Mouse (Mus musculus): Measurements from ENCODE around the gene Oxtr. TPM values are rescaled to one million over a fixed set of nuclear protein-coding genes. Genes with fewer than 3 reads are reported as not detected.

The Oxtr gene
- 0.02 TPM in 1 of 2 replicates, not detected in the other for polyA plus RNA-seq (2015; fragmentation: Nextera tagmentation; extraction: Ambion mirVana)

DNA sequence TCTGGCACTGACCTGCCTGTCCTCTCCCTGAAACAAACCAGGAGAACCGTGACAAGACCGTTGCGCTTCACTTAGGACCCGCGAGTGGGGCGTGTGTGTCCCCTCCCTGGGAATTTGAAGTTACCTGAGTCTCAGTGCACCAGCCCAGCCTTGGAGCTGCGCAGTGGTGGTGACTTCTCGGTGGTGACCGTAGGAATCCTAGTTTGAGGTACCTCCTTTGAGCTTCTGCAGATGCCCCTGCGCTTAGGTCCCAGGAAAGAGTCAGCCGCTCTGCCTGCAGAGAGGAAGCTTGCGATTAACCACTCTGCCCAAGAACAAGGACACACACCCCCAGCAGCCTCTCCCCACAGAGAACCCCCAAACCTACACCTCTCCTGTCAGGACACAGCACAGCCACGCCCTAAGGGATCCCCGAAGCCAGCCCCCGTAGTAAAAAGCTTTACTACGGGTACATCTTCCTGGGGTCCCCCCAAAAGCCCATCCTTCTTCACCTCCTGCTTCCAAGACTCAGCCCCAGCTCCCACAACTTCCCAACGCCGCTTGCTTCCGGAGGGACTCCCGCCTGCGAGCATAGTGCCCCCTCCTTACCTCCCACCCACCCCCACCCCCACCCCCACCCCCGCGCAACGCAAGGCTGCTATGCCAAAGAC lies at the start of gene Oxtr:
Oxtr (minus strand) TSS at position 34 of the 650 bp plus-strand sequence.
- Histone ChIP-seq H3K9ac (replicated peaks) (no peak within 1 kb of the TSS), H3K27ac (ENCODE audit: low read depth) (no peak within 1 kb of the TSS), H3K4me3 (ENCODE audit: low read depth, low read length) (peak within 1 kb of the TSS; percentile 21), H3K27me3 (ENCODE audit: insufficient read depth, low read length) (peaks cover 43% of the 10 kb centered on the region), H3K36me3 (replicated peaks; ENCODE audit: insufficient read depth, low read length) (no peaks in the 10 kb centered on the region), H3K4me2 (ENCODE audit: low read depth, low read length) (peak within 1 kb of the TSS; percentile 59), H3K9me3 (ENCODE audit: low read length) (no peaks in the 10 kb centered on the region), H3K4me1 (ENCODE audit: insufficient read depth) (0 out of 2 replicates have a peak, but pooled peaks cover 3% of the 10 kb centered on the region)
- DNase-seq, result no peak
- TF ChIP-seq EP300 (IDR thresholded peaks at IDR 0.05; ENCODE audit: low read depth) (no peak), CTCF (IDR thresholded peaks at IDR 0.05; ENCODE audit: low read depth) (no peak)
- 3% methylated on average over 24 of the region's 24 CpGs for WGBS (ENCODE audit: insufficient replicate concordance)
- ATAC-seq, result no peak

DNA sequence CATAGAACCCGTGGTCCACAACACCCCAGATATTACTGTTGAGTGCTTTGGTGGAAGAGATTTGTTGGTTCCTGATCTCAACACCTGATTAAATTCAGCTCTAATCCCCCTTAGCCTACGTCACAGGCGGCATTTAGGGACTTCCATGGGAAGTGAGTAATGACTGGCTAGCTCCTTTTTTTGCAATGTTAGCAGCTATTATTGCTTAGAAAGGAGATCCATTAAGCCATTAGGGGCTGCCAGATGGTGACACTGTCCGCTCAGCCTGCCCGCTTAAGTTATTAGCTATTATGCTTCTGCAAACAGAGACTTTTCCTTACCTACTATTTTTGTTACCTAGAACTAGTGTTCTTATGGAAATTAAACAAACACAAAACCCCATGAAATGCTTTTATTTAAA lies 35.7 kb upstream of the Oxtr start:
- Histone ChIP-seq H3K9ac (replicated peaks) (no peak overlapping the region), H3K9me3 (ENCODE audit: low read length) (no peaks in the 10 kb centered on the region), H3K27ac (ENCODE audit: low read depth) (no peak overlapping the region), H3K4me1 (ENCODE audit: insufficient read depth) (no peaks in the 10 kb centered on the region), H3K4me3 (ENCODE audit: low read depth, low read length) (no peak overlapping the region), H3K27me3 (ENCODE audit: insufficient read depth, low read length) (no peaks in the 10 kb centered on the region), H3K36me3 (replicated peaks; ENCODE audit: insufficient read depth, low read length) (no peaks in the 10 kb centered on the region), H3K4me2 (ENCODE audit: low read depth, low read length) (no peak overlapping the region)
- TF ChIP-seq EP300 (IDR thresholded peaks at IDR 0.05; ENCODE audit: low read depth) (no peak), CTCF (IDR thresholded peaks at IDR 0.05; ENCODE audit: low read depth) (no peak)
- ATAC-seq, result no peak
- 75% methylated on average over 5 of the region's 5 CpGs for WGBS (ENCODE audit: insufficient replicate concordance)
- DNase-seq, result no peak

DNA sequence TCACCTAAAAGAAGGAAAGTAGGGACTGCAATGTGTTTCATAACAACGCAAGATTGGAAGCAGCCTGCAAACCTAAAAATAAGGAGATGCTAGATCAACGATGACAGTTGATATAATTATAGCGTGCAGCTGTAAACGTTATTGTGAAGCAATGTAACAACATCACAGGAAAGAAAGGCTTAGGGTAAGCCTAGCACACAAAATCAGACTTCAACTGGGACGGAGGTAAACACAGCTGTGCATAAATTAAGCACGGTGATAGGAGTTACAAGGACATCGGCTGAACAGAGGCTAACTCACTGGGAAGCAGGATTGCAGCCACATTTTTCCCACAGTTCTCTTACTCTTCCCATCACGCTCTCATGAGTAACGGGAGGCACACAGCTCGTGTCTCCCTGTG lies 34.7 kb upstream of the Oxtr start:
- no peak overlapping the region for H3K9ac ChIP-seq (replicated peaks)
- ATAC-seq (no peak), DNase-seq (no peak)
- no peaks in the 10 kb centered on the region for H3K36me3 ChIP-seq (replicated peaks; ENCODE audit: insufficient read depth, low read length)
- no peak overlapping the region for H3K4me3 ChIP-seq (ENCODE audit: low read depth, low read length)
- WGBS (ENCODE audit: insufficient replicate concordance), result 67% methylated on average over 10 of the region's 10 CpGs
- H3K4me1 ChIP-seq (ENCODE audit: insufficient read depth), result no peaks in the 10 kb centered on the region
- H3K27ac ChIP-seq (ENCODE audit: low read depth), result no peak overlapping the region
- no peaks in the 10 kb centered on the region for H3K9me3 ChIP-seq (ENCODE audit: low read length)
- no peak overlapping the region for H3K4me2 ChIP-seq (ENCODE audit: low read depth, low read length)
- no peak for TF ChIP-seq CTCF (IDR thresholded peaks at IDR 0.05; ENCODE audit: low read depth)
- TF ChIP-seq EP300 (IDR thresholded peaks at IDR 0.05; ENCODE audit: low read depth), result no peak
- H3K27me3 ChIP-seq (ENCODE audit: insufficient read depth, low read length), result no peaks in the 10 kb centered on the region

- Histone ChIP-seq H3K9me3 (ENCODE audit: low read length) (no peaks in the 10 kb centered on the region), H3K27me3 (ENCODE audit: insufficient read depth, low read length) (no peaks in the 10 kb centered on the region), H3K4me3 (ENCODE audit: low read depth, low read length) (no peak overlapping the region), H3K4me1 (ENCODE audit: insufficient read depth) (no peaks in the 10 kb centered on the region), H3K4me2 (ENCODE audit: low read depth, low read length) (no peak overlapping the region), H3K9ac (replicated peaks) (no peak overlapping the region), H3K36me3 (replicated peaks; ENCODE audit: insufficient read depth, low read length) (no peaks in the 10 kb centered on the region), H3K27ac (ENCODE audit: low read depth) (no peak overlapping the region)
- TF ChIP-seq CTCF (IDR thresholded peaks at IDR 0.05; ENCODE audit: low read depth) (no peak), EP300 (IDR thresholded peaks at IDR 0.05; ENCODE audit: low read depth) (no peak)
- ATAC-seq, result no peak
- DNase-seq, result no peak
- WGBS (ENCODE audit: insufficient replicate concordance), result 47% methylated on average over 3 of the region's 3 CpGs
Observed at GRCm38 (mm10) chr6:112517991-112518390, 28.2 kb upstream of the Oxtr start.

DNA sequence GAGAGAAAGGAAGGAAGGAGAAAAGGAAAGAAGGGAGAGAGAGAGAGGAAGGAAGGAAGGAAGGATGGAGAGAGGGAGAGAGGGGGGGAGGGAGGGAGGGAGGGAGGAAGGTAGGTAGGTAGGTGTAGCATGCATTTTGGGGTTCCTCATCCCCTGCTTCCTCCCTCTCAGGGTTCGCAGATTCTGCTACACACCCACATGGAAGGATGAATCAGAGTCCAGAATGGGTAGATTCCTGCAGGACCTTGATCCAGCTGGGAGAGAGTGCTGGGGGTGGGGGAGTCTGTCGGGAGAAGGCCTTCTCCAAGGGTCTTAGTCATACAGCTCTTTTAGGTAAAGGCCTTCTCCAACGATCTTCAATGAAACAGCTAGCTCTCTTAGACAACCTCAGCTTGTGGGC lies 27.8 kb upstream of the Oxtr start:
- ATAC-seq (no peak), DNase-seq (no peak)
- no peak overlapping the region for H3K4me2 ChIP-seq (ENCODE audit: low read depth, low read length)
- H3K27me3 ChIP-seq (ENCODE audit: insufficient read depth, low read length), result no peaks in the 10 kb centered on the region
- H3K27ac ChIP-seq (ENCODE audit: low read depth), result no peak overlapping the region
- 71% methylated on average over 3 of the region's 3 CpGs for WGBS (ENCODE audit: insufficient replicate concordance)
- H3K4me1 ChIP-seq (ENCODE audit: insufficient read depth), result no peaks in the 10 kb centered on the region
- H3K9me3 ChIP-seq (ENCODE audit: low read length), result no peaks in the 10 kb centered on the region
- no peak for TF ChIP-seq CTCF (IDR thresholded peaks at IDR 0.05; ENCODE audit: low read depth)
- TF ChIP-seq EP300 (IDR thresholded peaks at IDR 0.05; ENCODE audit: low read depth), result no peak
- no peak overlapping the region for H3K4me3 ChIP-seq (ENCODE audit: low read depth, low read length)
- H3K9ac ChIP-seq (replicated peaks), result no peak overlapping the region
- H3K36me3 ChIP-seq (replicated peaks; ENCODE audit: insufficient read depth, low read length), result no peaks in the 10 kb centered on the region

GRCm38 (mm10) chr6:112516496-112516895 lies 26.8 kb upstream of the Oxtr start:
- Histone ChIP-seq H3K9me3 (ENCODE audit: low read length) (no peaks in the 10 kb centered on the region), H3K9ac (replicated peaks) (no peak overlapping the region), H3K4me1 (ENCODE audit: insufficient read depth) (no peaks in the 10 kb centered on the region), H3K4me3 (ENCODE audit: low read depth, low read length) (no peak overlapping the region), H3K27ac (ENCODE audit: low read depth) (no peak overlapping the region), H3K36me3 (replicated peaks; ENCODE audit: insufficient read depth, low read length) (no peaks in the 10 kb centered on the region), H3K4me2 (ENCODE audit: low read depth, low read length) (no peak overlapping the region), H3K27me3 (ENCODE audit: insufficient read depth, low read length) (no peaks in the 10 kb centered on the region)
- no peak for DNase-seq
- TF ChIP-seq EP300 (IDR thresholded peaks at IDR 0.05; ENCODE audit: low read depth) (no peak), CTCF (IDR thresholded peaks at IDR 0.05; ENCODE audit: low read depth) (no peak)
- 52% methylated on average over 1 of the region's 1 CpGs for WGBS (ENCODE audit: insufficient replicate concordance)
- ATAC-seq, result no peak

Data from liver, postnatal 0 days (tissue).